Mouse (Mus musculus): Measurements from ENCODE around the gene Rfx2. TPM values are rescaled to one million over a fixed set of nuclear protein-coding genes. Genes with fewer than 3 reads are reported as not detected.
A peak's percentile ranks its signal among the peaks of the same experiment; 100 is the strongest.

Rfx2 gene
- polyA plus RNA-seq, 1 experiment from 2014 or later: 3.5 TPM

DNA sequence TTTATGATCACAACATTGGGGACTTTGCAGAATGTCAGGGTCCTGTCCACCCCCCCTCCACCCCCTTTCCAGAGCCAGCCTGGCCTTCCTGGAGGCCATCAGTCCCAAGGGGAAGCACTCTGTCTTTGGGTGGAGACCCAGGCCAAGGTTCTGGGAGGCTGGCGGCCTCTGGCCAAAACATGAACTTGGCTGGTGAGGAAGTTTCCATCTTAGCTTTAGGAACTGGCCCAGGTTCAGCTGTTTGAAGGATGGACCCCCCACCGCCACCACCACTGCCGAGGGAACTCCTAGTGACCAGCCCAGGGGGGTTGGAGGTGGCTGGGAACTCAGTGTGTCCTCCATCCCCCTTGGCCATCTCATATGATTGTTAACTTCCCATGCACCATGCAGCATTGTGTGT, 69.7 kb downstream of the Rfx2 start:
- DNase-seq (ENCODE audit: low spot score): no peak
- peaks cover 14% of the 10 kb centered on the region for H3K27me3 ChIP-seq (replicated peaks; ENCODE audit: control insufficient read depth, insufficient read depth, low read length)
- H3K4me1 ChIP-seq (ENCODE audit: control insufficient read depth, insufficient read depth, low read length): peaks cover 16% of the 10 kb centered on the region
- no peaks in the 10 kb centered on the region for H3K36me3 ChIP-seq (ENCODE audit: control insufficient read depth, insufficient read depth, low read length)
- H3K9ac ChIP-seq (ENCODE audit: low read depth, low read length): no peak overlapping the region
- H3K9me3 ChIP-seq (ENCODE audit: control insufficient read depth, low read length): no peaks in the 10 kb centered on the region
- WGBS: 65% methylated on average over 3 of the region's 3 CpGs
- H3K4me2 ChIP-seq (ENCODE audit: low read depth, low read length): no peak overlapping the region
- no peak for ATAC-seq (ENCODE audit: low read depth)
- H3K4me3 ChIP-seq (ENCODE audit: low read depth, low read length): no peak overlapping the region
- no peak overlapping the region for H3K27ac ChIP-seq (replicated peaks; ENCODE audit: low read depth, low read length)

DNA sequence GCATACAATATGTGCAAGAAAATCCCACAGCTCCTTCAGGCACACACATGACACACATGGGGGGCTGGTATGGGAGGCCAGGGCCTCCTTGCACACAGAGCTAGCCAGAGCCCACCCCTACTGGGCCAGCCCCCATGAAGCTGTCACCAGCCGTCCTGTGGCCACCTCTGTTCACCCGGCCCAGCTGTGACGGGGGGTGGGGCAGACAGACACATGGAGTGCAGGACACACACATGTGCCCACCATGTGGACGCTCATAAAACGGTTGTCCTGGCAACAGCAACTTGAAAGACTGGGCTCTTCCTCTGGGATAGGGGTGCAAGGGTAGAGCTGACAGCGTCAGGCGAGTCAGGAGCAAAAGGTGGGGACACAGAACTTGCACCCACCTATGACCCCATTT, 71.6 kb downstream of the Rfx2 start:
- peaks cover 16% of the 10 kb centered on the region for H3K4me1 ChIP-seq (ENCODE audit: control insufficient read depth, insufficient read depth, low read length)
- H3K9ac ChIP-seq (ENCODE audit: low read depth, low read length): no peak overlapping the region
- no peak overlapping the region for H3K4me3 ChIP-seq (ENCODE audit: low read depth, low read length)
- H3K36me3 ChIP-seq (ENCODE audit: control insufficient read depth, insufficient read depth, low read length): no peaks in the 10 kb centered on the region
- H3K4me2 ChIP-seq (ENCODE audit: low read depth, low read length): no peak overlapping the region
- H3K27ac ChIP-seq (replicated peaks; ENCODE audit: low read depth, low read length): no peak overlapping the region
- no peak for DNase-seq (ENCODE audit: low spot score)
- H3K27me3 ChIP-seq (replicated peaks; ENCODE audit: control insufficient read depth, insufficient read depth, low read length): peaks cover 32% of the 10 kb centered on the region
- no peaks in the 10 kb centered on the region for H3K9me3 ChIP-seq (ENCODE audit: control insufficient read depth, low read length)
- ATAC-seq (ENCODE audit: low read depth): no peak
- WGBS: 45% methylated on average over 7 of the region's 7 CpGs

DNA sequence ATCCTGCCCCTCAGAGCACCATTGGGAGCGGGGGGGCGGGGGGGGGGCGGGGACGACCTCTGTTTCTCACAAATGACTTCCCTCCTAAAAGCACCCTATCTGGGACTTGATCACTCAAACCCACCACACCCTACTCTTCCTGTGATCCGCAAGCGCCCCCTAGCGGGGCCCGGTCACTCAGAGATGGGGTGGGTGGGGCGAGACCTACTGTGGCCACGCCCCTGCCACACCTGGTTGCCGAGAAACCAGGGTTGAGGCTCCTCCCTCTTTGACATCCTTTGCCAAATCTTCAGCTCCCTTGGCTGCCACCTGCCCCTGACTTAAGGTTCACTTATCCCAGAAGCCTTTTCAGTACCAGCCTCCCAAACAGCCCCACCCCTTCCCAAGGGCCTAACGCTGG, 72.7 kb downstream of the Rfx2 start:
- DNase-seq (ENCODE audit: low spot score) (peak; percentile 67), ATAC-seq (ENCODE audit: low read depth) (no peak)
- no peak overlapping the region for H3K9ac ChIP-seq (ENCODE audit: low read depth, low read length)
- H3K4me3 ChIP-seq (ENCODE audit: low read depth, low read length): no peak overlapping the region
- peak overlapping the region; percentile 99; the same call in 1 of the 2 replicates for H3K4me2 ChIP-seq (ENCODE audit: low read depth, low read length)
- no peaks in the 10 kb centered on the region for H3K36me3 ChIP-seq (ENCODE audit: control insufficient read depth, insufficient read depth, low read length)
- no peaks in the 10 kb centered on the region for H3K9me3 ChIP-seq (ENCODE audit: control insufficient read depth, low read length)
- 4% methylated on average over 12 of the region's 12 CpGs for WGBS
- H3K27me3 ChIP-seq (replicated peaks; ENCODE audit: control insufficient read depth, insufficient read depth, low read length): peaks cover 42% of the 10 kb centered on the region
- peaks cover 24% of the 10 kb centered on the region for H3K4me1 ChIP-seq (ENCODE audit: control insufficient read depth, insufficient read depth, low read length)
- H3K27ac ChIP-seq (replicated peaks; ENCODE audit: low read depth, low read length): no peak overlapping the region

DNA sequence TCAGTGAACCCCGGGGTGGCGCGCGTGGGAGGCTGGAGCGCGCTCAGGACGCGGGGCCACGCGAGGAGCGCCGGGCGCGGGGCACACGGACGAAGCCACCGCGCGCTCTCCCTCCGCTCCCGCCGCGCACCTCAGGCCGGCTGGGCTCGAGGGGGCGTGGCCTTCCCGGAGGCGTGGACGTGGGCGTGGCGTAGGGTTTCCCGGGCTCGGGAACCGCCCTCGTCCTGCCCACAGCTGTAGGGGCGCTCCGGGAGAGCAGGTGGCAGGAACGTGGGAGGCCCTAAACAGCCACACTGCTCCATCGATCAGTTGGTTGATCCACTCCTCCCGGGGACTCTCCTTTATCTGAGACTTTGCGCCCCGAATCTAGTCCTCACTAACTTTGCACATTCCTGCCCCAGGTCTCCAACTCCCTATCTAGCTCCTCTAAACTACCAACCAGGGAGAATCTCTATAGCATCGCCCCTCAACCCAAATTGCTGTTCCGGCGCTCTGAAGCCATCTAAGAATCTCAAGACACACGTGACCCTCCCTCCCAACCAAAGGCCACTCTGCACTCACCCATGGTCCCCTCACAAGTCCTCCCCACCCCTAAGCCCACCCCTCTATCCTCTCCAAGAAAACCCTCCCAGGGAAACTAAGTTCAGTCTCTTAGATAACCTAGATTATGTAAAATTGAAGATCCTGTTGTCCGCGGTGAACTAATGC, 73.2 kb downstream of the Rfx2 start, which contains the start of gene Nrtn:
Gene Nrtn (minus strand): TSS at position 115 of the 708 bp plus-strand sequence.
- H3K27me3 ChIP-seq (replicated peaks; ENCODE audit: control insufficient read depth, insufficient read depth, low read length): peaks cover 47% of the 10 kb centered on the region
- peak within 1 kb of the TSS; percentile 99 for H3K4me2 ChIP-seq (ENCODE audit: low read depth, low read length)
- DNase-seq (ENCODE audit: low spot score) (peak; percentile 91), ATAC-seq (ENCODE audit: low read depth) (peak; percentile 72)
- H3K9me3 ChIP-seq (ENCODE audit: control insufficient read depth, low read length): no peaks in the 10 kb centered on the region
- peak within 1 kb of the TSS; percentile 59 for H3K4me3 ChIP-seq (ENCODE audit: low read depth, low read length)
- under 1% methylated on average over 17 of the region's 48 CpGs for WGBS
- H3K27ac ChIP-seq (replicated peaks; ENCODE audit: low read depth, low read length): no peak within 1 kb of the TSS
- H3K36me3 ChIP-seq (ENCODE audit: control insufficient read depth, insufficient read depth, low read length): no peaks in the 10 kb centered on the region
- H3K9ac ChIP-seq (ENCODE audit: low read depth, low read length): peak within 1 kb of the TSS; percentile 71
- peaks cover 18% of the 10 kb centered on the region for H3K4me1 ChIP-seq (ENCODE audit: control insufficient read depth, insufficient read depth, low read length)

DNA sequence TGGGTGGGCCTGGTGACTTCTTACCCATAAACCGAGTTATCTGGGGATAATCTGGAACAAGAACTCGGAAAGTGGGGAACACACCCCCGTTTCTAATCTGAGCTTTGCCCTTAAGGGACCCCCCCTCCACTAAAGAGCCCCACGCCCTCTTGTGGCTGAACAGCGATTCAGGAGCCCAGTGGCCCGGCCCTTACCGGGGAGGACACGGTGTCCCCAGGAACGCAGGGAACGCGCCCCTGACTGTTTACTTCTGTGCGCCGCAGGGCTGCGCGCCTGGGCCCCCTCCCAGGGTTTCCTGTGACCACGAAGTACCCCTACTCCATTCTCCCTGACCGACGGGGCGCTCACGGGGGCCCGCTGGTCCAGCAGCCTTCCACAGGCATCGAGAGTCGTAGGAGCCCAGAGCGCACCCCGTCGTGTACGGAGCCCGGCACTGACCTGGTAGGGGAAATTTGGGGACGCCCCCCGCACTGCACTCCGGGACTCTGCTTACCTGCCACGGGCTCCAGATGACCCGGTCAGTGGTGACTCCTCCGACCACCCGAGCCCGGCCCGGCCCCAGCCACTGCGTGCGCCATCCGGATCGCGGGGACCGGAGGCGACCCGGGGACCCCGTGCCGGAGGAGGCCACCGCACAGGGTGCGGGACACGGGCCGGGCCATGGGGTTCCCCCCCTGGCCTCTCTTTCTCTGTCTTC, 74.0 kb downstream of the Rfx2 start:
- peaks cover 17% of the 10 kb centered on the region for H3K4me1 ChIP-seq (ENCODE audit: control insufficient read depth, insufficient read depth, low read length)
- H3K4me3 ChIP-seq (ENCODE audit: low read depth, low read length): peak overlapping the region; percentile 59
- H3K9me3 ChIP-seq (ENCODE audit: control insufficient read depth, low read length): no peaks in the 10 kb centered on the region
- under 1% methylated on average over 38 of the region's 51 CpGs for WGBS
- H3K27ac ChIP-seq (replicated peaks; ENCODE audit: low read depth, low read length): no peak overlapping the region
- no peaks in the 10 kb centered on the region for H3K36me3 ChIP-seq (ENCODE audit: control insufficient read depth, insufficient read depth, low read length)
- H3K4me2 ChIP-seq (ENCODE audit: low read depth, low read length): peak overlapping the region; percentile 99
- DNase-seq (ENCODE audit: low spot score) (no peak), ATAC-seq (ENCODE audit: low read depth) (peak; percentile 5; the same call in 1 of the 2 replicates)
- peaks cover 55% of the 10 kb centered on the region for H3K27me3 ChIP-seq (replicated peaks; ENCODE audit: control insufficient read depth, insufficient read depth, low read length)
- H3K9ac ChIP-seq (ENCODE audit: low read depth, low read length): peak overlapping the region; percentile 71

DNA sequence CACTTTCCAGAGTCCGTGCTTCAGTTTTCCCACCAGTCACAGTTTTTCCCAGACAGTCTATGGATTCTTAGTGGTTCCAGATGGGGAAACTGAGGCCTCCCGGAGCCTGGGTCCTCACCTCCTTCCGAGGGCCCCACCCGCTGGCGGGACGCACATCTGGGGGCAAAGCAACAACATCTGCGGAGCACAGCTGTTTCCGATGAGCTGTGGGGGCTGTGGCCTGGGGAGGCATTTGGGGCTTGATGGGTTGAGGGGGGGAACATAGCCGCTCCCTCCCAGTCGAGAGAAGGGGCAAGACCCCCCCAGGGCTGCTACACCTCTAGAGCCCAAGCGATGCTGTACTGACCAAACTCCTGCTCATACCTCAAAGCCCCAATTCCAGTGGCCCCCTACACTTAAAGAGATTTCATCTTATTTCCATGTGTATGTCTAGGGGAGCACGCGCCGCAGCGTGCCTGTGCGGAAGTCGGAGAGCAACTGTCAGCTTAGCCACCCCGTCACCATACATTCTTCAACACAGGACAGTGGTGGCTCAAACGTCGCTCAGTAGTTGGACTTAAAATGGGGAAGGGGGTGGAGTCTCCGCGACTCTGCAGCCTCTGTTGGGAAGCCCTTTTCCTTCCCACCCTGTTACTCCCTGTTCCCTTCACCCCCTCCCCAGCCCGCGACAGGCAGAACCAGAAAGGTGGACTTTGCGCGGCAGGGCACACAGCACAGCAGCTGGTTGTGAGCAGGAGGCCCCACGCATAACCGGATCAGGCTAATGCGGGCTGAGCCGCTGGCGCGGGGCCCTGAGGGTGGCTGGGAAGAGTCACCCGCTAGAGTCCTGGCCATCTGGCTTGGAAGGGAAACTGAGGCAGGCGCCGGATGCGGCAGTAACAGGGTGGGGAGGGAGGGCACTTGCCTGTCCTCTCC, 76.3 kb downstream of the Rfx2 start:
- H3K4me3 ChIP-seq (ENCODE audit: low read depth, low read length): peak overlapping the region; percentile 7; the same call in 1 of the 2 replicates
- no peak overlapping the region for H3K27ac ChIP-seq (replicated peaks; ENCODE audit: low read depth, low read length)
- no peaks in the 10 kb centered on the region for H3K9me3 ChIP-seq (ENCODE audit: control insufficient read depth, low read length)
- ATAC-seq (ENCODE audit: low read depth): no peak
- H3K4me1 ChIP-seq (ENCODE audit: control insufficient read depth, insufficient read depth, low read length): peaks cover 17% of the 10 kb centered on the region
- no peak overlapping the region for H3K9ac ChIP-seq (ENCODE audit: low read depth, low read length)
- WGBS: 6% methylated on average over 32 of the region's 36 CpGs
- no peak for DNase-seq (ENCODE audit: low spot score)
- H3K36me3 ChIP-seq (ENCODE audit: control insufficient read depth, insufficient read depth, low read length): no peaks in the 10 kb centered on the region
- H3K27me3 ChIP-seq (replicated peaks; ENCODE audit: control insufficient read depth, insufficient read depth, low read length): peaks cover 56% of the 10 kb centered on the region
- H3K4me2 ChIP-seq (ENCODE audit: low read depth, low read length): peak overlapping the region; percentile 28

DNA sequence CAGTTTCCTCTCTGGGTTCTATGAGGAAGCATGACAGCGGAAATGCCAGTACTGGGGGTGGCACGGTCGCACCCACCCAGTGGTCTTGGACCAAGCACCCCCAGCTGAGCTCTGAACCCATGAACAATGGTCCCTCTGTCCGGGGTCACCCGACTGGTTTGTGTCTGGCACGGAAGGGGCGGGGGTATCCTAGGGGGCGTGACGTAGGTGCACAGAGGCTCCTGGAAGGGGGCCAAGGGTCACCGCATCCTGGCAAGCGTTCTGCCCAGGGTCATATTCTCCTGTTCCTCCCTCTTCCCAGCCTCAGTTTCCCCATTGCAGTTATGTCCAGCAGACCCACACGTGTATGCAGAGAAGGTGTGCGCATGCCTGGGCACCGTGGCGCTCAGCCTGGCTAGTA, 77.4 kb downstream of the Rfx2 start:
- H3K27me3 ChIP-seq (replicated peaks; ENCODE audit: control insufficient read depth, insufficient read depth, low read length): peaks cover 56% of the 10 kb centered on the region
- H3K9me3 ChIP-seq (ENCODE audit: control insufficient read depth, low read length): no peaks in the 10 kb centered on the region
- WGBS: 16% methylated on average over 15 of the region's 15 CpGs
- H3K9ac ChIP-seq (ENCODE audit: low read depth, low read length): no peak overlapping the region
- peaks cover 17% of the 10 kb centered on the region for H3K4me1 ChIP-seq (ENCODE audit: control insufficient read depth, insufficient read depth, low read length)
- ATAC-seq (ENCODE audit: low read depth) (no peak), DNase-seq (ENCODE audit: low spot score) (no peak)
- H3K4me3 ChIP-seq (ENCODE audit: low read depth, low read length): no peak overlapping the region
- H3K4me2 ChIP-seq (ENCODE audit: low read depth, low read length): no peak overlapping the region
- H3K27ac ChIP-seq (replicated peaks; ENCODE audit: low read depth, low read length): no peak overlapping the region
- H3K36me3 ChIP-seq (ENCODE audit: control insufficient read depth, insufficient read depth, low read length): no peaks in the 10 kb centered on the region

DNA sequence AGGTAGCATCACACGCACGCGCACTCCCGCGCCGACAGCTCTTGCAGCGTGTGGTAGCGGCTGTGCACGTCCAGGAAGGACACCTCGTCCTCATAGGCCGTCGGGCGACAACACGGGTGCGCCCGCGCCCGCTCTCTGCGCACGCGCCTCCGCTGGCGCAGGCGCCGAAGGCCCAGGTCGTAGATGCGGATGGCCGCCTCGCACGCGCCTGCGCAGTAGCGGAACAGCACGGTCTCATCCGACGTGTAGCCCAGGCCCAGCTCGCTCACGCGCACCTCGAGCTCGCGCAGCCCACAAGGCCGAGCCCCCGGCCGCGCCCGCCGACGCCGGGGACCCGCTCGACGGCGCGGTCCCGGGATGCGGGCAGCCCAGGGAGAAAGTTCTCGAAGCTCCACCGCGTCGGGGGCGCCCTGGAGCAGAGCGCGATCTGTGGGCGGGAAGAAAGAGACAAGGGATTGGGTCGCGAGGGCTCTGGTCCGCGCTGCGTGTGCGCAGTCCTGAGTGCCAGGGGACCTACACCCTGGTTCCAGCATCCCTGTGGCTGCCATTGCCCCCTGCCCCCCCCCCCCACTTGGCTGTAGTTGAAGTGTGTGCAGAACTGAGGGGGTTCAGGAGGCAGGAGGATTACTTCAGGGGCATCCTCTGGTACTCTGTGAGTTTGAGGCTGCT, 79.3 kb downstream of the Rfx2 start:
- Histone ChIP-seq H3K4me2 (ENCODE audit: low read depth, low read length) (peak overlapping the region; percentile 33), H3K4me3 (ENCODE audit: low read depth, low read length) (peak overlapping the region; percentile 19), H3K27ac (replicated peaks; ENCODE audit: low read depth, low read length) (no peak overlapping the region), H3K4me1 (ENCODE audit: control insufficient read depth, insufficient read depth, low read length) (peaks cover 12% of the 10 kb centered on the region), H3K9me3 (ENCODE audit: control insufficient read depth, low read length) (no peaks in the 10 kb centered on the region), H3K9ac (ENCODE audit: low read depth, low read length) (peak overlapping the region; percentile 19; the same call in 1 of the 2 replicates), H3K27me3 (replicated peaks; ENCODE audit: control insufficient read depth, insufficient read depth, low read length) (peaks cover 47% of the 10 kb centered on the region), H3K36me3 (ENCODE audit: control insufficient read depth, insufficient read depth, low read length) (no peaks in the 10 kb centered on the region)
- peak; percentile 71 for DNase-seq (ENCODE audit: low spot score)
- ATAC-seq (ENCODE audit: low read depth): peak; percentile 75
- 25% methylated on average over 49 of the region's 71 CpGs for WGBS

Data from embryonic facial prominence, embryonic 14.5 days (tissue).